Mouse (Mus musculus) CH12.LX (cell line): Measurements from ENCODE around the gene Gpr55. TPM values are rescaled to one million over a fixed set of nuclear protein-coding genes. Genes with fewer than 3 reads are reported as not detected.

Experiments used
- DNase-seq: peaks from one replicate; pipeline ENCODE4 v3.0.0-alpha.2; 2013; ENCODE audit errors: extremely low read depth
- H3K27ac ChIP-seq: 2 replicates; pipeline ENCODE4 v1.5.1; 2012; ENCODE audit warnings: low read depth, mild to moderate bottlenecking, control low read depth, moderate library complexity; ENCODE audit not compliant: insufficient read depth
- H3K27me3 ChIP-seq: replicated peaks from 2 replicates; pipeline ENCODE3; 2012; ENCODE audit warnings: inconsistent platforms
- H3K36me3 ChIP-seq, 2 experiments: replicated peaks in 1 of 2; 2 replicates each; pipeline versions ENCODE3 to v1.6.1; 2012; ENCODE audit warnings: inconsistent platforms in 1 of 2, low read length in 1 of 2, mild to moderate bottlenecking in 1 of 2, mixed read lengths in 1 of 2, moderate library complexity in 1 of 2; ENCODE audit not compliant: control insufficient read depth in 1 of 2, insufficient read depth in 1 of 2
- H3K4me1 ChIP-seq, 2 experiments: 2 replicates each; pipeline ENCODE4 v1.6.1; 2012; ENCODE audit warnings: inconsistent platforms in 1 of 2, moderate library complexity in 1 of 2; ENCODE audit not compliant: insufficient read depth in 2 of 2, control insufficient read depth in 1 of 2
- H3K4me2 ChIP-seq: 2 replicates; pipeline ENCODE4 v1.6.1; 2012; ENCODE audit warnings: low read depth, mild to moderate bottlenecking, control low read depth; ENCODE audit not compliant: poor library complexity, insufficient read depth, severe bottlenecking
- H3K4me3 ChIP-seq, 3 experiments: fragments of 150-350 bp in 1 of 3; sonication (generic) in 1 of 3; replicated peaks in 1 of 3; 2 replicates each; pipeline versions ENCODE3 to v1.5.1; 2011 to 2012; ENCODE audit warnings: low read depth in 2 of 3, low read length in 2 of 3, mild to moderate bottlenecking in 2 of 3, moderate library complexity in 2 of 3, control low read depth in 1 of 3, improper control_type of control experiment in 1 of 3, inconsistent platforms in 1 of 3, mixed read lengths in 1 of 3; ENCODE audit not compliant: poor library complexity in 1 of 3
- H3K79me2 ChIP-seq: replicated peaks from 2 replicates; pipeline ENCODE4 v1.6.1; 2012; ENCODE audit warnings: mild to moderate bottlenecking, moderate library complexity; ENCODE audit not compliant: control insufficient read depth, poor library complexity, insufficient read depth, severe bottlenecking; ENCODE audit errors: extremely low read depth
- H3K9ac ChIP-seq: 2 replicates; pipeline ENCODE4 v1.6.1; 2012; ENCODE audit warnings: low read depth, mild to moderate bottlenecking, control low read depth, moderate library complexity; ENCODE audit not compliant: insufficient read depth
- H3K9me3 ChIP-seq: replicated peaks from 2 replicates; pipeline ENCODE3; 2012; ENCODE audit warnings: low read length, inconsistent platforms, mixed read lengths
- BHLHE40 ChIP-seq: IDR thresholded peaks from 2 replicates; pipeline ENCODE4 v1.6.1; 2011; ENCODE audit warnings: mild to moderate bottlenecking, low read depth, low read length, improper control_type of control experiment
- CHD1 ChIP-seq: IDR thresholded peaks from 2 replicates; pipeline ENCODE4 v1.6.1; 2012; ENCODE audit warnings: low read depth, low read length, improper control_type of control experiment, inconsistent platforms
- ELF1 ChIP-seq: IDR thresholded peaks from 2 replicates; pipeline ENCODE4 v1.6.1; 2014; ENCODE audit warnings: low read depth, mild to moderate bottlenecking, inconsistent platforms, low read length, improper control_type of control experiment
- IRF4 ChIP-seq: IDR thresholded peaks from 2 replicates; pipeline ENCODE4 v1.6.1; 2014; ENCODE audit warnings: low read depth, mild to moderate bottlenecking, inconsistent platforms, low read length, improper control_type of control experiment
- JUN ChIP-seq: IDR thresholded peaks from 2 replicates; pipeline ENCODE4 v1.6.1; 2011; ENCODE audit warnings: low read depth, mild to moderate bottlenecking, low read length, improper control_type of control experiment, moderate library complexity; ENCODE audit not compliant: insufficient read depth
- KAT2A ChIP-seq: IDR thresholded peaks from 2 replicates; pipeline ENCODE4 v1.6.1; 2012; ENCODE audit warnings: low read length, improper control_type of control experiment, inconsistent platforms; ENCODE audit not compliant: insufficient replicate concordance
- MAFK ChIP-seq: IDR thresholded peaks from 2 replicates; pipeline ENCODE4 v1.6.1; 2011; ENCODE audit warnings: low read length, improper control_type of control experiment; ENCODE audit not compliant: insufficient replicate concordance
- MAX ChIP-seq: IDR thresholded peaks from 2 replicates; pipeline ENCODE4 v1.6.1; 2011; ENCODE audit warnings: low read length, improper control_type of control experiment
- MAZ ChIP-seq: IDR thresholded peaks from 2 replicates; pipeline ENCODE4 v1.6.1; 2012; ENCODE audit warnings: low read depth, mild to moderate bottlenecking, inconsistent platforms, low read length, improper control_type of control experiment, moderate library complexity
- MXI1 ChIP-seq: IDR thresholded peaks from 2 replicates; pipeline ENCODE4 v1.6.1; 2011; ENCODE audit warnings: mild to moderate bottlenecking, low read depth, low read length, improper control_type of control experiment
- MYC ChIP-seq: IDR thresholded peaks from 2 replicates; pipeline ENCODE4 v1.6.1; 2011; ENCODE audit warnings: low read depth, mild to moderate bottlenecking, improper control_type of control experiment, low read length
- NELFE ChIP-seq: IDR thresholded peaks from 2 replicates; pipeline ENCODE4 v1.6.1; 2011; ENCODE audit warnings: low read depth, low read length, improper control_type of control experiment
- PAX5 ChIP-seq: IDR thresholded peaks from 2 replicates; pipeline ENCODE4 v1.6.1; 2012; ENCODE audit warnings: low read length, inconsistent platforms, mixed read lengths
- POLR2AphosphoS2 ChIP-seq: IDR thresholded peaks from 2 replicates; pipeline ENCODE4 v1.6.1; 2011; ENCODE audit warnings: low read depth, low read length, improper control_type of control experiment
- SIN3A ChIP-seq: IDR thresholded peaks from 2 replicates; pipeline ENCODE4 v1.6.1; 2012; ENCODE audit warnings: low read length, improper control_type of control experiment, inconsistent platforms
- SMC3 ChIP-seq: IDR thresholded peaks from 2 replicates; pipeline ENCODE4 v1.6.1; 2011; ENCODE audit warnings: low read depth, low read length, improper control_type of control experiment
- UBTF ChIP-seq: IDR thresholded peaks from 2 replicates; pipeline ENCODE4 v1.6.1; 2012; ENCODE audit warnings: low read depth, mild to moderate bottlenecking, inconsistent platforms, low read length, improper control_type of control experiment, moderate library complexity
- USF2 ChIP-seq: conservative IDR thresholded peaks from 2 replicates; pipeline ENCODE4 v1.6.1; 2011; ENCODE audit warnings: low read depth, low read length, improper control_type of control experiment
- ZKSCAN1 ChIP-seq: IDR thresholded peaks from 2 replicates; pipeline ENCODE4 v1.6.1; 2012; ENCODE audit warnings: low read depth, inconsistent platforms, low read length, improper control_type of control experiment, borderline replicate concordance
- ZMIZ1 ChIP-seq: IDR thresholded peaks from 2 replicates; pipeline ENCODE4 v1.6.1; 2012; ENCODE audit warnings: low read depth, mild to moderate bottlenecking, inconsistent platforms, low read length, improper control_type of control experiment
- ZNF384 ChIP-seq: IDR thresholded peaks from 2 replicates; pipeline ENCODE4 v1.6.1; 2012; ENCODE audit warnings: low read depth, low read length, improper control_type of control experiment, inconsistent platforms
- dilution Hi-C: fragments of 300-500 bp; cut with MboI; formaldehyde crosslinking; loops from 2 replicates; pipeline ENCODE4 v1.14.3; 2020; ENCODE audit warnings: low sequenced_read_pairs; ENCODE audit not compliant: extremely low pct_unique_long_range_greater_than_20kb, extremely low pct_ligation_motif_present
- in situ Hi-C: fragments of 300-500 bp; cut with MboI; formaldehyde crosslinking; loops from 3 replicates; pipeline ENCODE4 v1.14.3; 2019; ENCODE audit warnings: low sequenced_read_pairs, low pct_ligation_motif_present, low pct_unique_long_range_greater_than_20kb, mixed read lengths
- polyA plus RNA-seq: library from polyadenylated mRNA; unstranded; fragments of >175 nt; gene quantifications from 2 replicates; pipeline ENCODE4 v1.2.1, GENCODE M21; 2012; ENCODE audit warnings: low read depth; ENCODE audit not compliant: insufficient read length
- total RNA-seq, 2 experiments: library from RNA; depleted of rRNA; stranded (reverse); fragments of 300-350 nt in 1 of 2; fragments of >200 nt in 1 of 2; gene quantifications; 2 replicates each; pipeline ENCODE4 v1.2.3; 2012 to 2014

Gpr55 gene
- total and polyA plus RNA-seq, 3 experiments = 16.4 to 24.3 (median 17.3) TPM

DNA sequence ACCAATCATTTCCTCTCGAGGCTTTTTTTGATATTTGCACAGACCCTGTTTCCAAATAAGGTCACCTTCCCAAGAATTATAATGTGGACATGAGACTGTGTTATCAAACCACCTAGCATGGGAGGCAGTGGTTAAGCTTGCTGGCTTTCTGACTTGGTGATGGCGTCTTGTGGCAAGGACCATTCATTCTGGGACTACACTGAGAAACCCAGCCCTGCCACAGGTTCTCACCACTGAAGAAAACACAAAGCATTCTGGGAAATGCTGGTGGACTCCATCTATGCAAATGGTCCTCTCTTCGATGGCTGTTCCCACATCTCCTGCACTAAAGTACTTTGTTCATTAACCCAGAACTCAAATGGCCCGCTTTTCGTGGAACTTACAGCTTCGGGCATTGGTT lies 45.2 kb upstream of the Gpr55 start (continued):
- TF ChIP-seq MXI1 (peak; percentile 42; the same call in 1 of the 2 replicates), UBTF (no peak), SMC3 (peak; percentile 23)

DNA sequence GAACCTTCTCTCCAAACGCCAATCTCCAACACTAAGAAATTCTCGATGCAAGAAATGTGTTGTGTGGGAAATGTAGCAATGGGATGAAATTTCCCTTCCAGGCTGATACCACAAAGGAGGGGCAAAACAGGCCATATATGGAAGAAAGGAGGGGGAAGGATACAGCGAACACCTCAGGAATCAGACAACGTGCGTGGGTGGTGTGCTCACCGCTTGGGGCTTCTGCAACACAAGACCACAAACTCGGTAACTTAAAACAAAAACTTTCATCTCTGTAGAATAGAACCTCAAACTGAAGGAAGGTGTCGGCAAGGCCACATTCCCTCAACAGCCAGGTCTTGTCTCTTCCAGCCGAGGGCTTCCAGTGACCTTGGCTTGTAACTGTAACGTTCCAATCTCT lies 44.7 kb upstream of the Gpr55 start:
- Histone ChIP-seq H3K36me3 (no peaks in the 10 kb centered on the region), H3K9ac (no peak overlapping the region), H3K4me1 (peaks cover 20 to 27% of the 10 kb centered on the region in 2 experiments), H3K27ac (no peak overlapping the region; the same call in 1 of the 2 replicates), H3K27me3 (no peaks in the 10 kb centered on the region), H3K9me3 (no peaks in the 10 kb centered on the region), H3K79me2 (no peaks in the 10 kb centered on the region), H3K4me2 (no peak overlapping the region), H3K4me3 (no peak overlapping the region)
- dilution Hi-C loops (no loop called here), in situ Hi-C loops (loop anchor here (5.0 kb wide), 4 partner anchors 43 to 253 kb away; partner anchors contain the start of gene Gpr55)
- no peak for DNase-seq
- TF ChIP-seq BHLHE40 = no peak
- no peak for TF ChIP-seq MXI1
- no peak for TF ChIP-seq ZNF384
- no peak for TF ChIP-seq KAT2A
- no peak for TF ChIP-seq SIN3A
- no peak for TF ChIP-seq ZKSCAN1
- no peak for TF ChIP-seq NELFE
- no peak for TF ChIP-seq CHD1
- no peak for TF ChIP-seq ZMIZ1
- TF ChIP-seq ELF1 = no peak
- no peak for TF ChIP-seq MYC
- TF ChIP-seq IRF4 = no peak
- no peak for TF ChIP-seq POLR2AphosphoS2
- no peak for TF ChIP-seq USF2
- no peak for TF ChIP-seq MAX
- no peak for TF ChIP-seq PAX5
- TF ChIP-seq JUN = no peak
- TF ChIP-seq UBTF = no peak
- TF ChIP-seq MAFK = no peak
- TF ChIP-seq MAZ = no peak
